ENCODE assay signal across 16 mouse cellular contexts in the genomic region with DNA sequence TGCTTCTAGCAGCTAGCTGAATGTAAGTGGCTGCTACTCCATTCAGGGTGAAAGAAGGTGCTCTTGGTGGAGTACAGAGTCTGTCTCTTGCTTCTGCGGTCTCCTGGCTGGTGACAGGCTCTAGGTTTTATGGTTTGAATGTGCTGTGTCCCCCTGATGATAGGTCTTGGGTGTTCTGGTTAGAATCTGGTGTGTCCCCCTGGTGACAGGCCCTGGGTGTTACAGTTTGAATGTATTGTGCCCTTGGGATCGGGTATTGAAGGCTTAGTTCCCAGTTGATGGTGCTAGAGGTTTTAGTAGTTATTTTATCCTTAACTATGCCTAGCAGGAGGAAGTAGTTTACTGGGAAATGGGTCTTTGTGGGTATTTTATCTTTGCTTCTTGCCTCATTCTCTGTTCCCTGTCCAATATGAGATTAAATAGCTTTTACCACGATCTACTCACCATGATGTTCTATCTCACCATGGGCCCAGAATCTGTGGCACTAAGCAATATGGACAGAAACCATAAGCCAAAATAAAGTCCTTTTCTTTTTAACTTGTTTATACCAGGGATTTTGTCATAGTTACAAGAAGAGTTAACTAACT. TPM values are rescaled to one million over a fixed set of nuclear protein-coding genes. Genes with fewer than 3 reads are reported as not detected.
DNase-seq lines count a peak whose midpoint lies in the region; ATAC-seq and TF ChIP-seq lines count a peak whose summit lies in the region.
"Had no signal": no experiment of that assay in that cellular context is flagged by ENCODE, and none has a peak within 500 bp of the region (broad histone marks: within the 10 kb centered on the region; RNA-seq: fewer than 3 reads in every experiment).

No protein-coding gene starts in this region.

- intact Hi-C loops in heart, adult 2 months (cut with DNase I): no loop called here

- H3K4me2 ChIP-seq in midbrain, postnatal 0 days (ENCODE audit: low read depth, low read length, poor library complexity, severe bottlenecking): no peak overlapping the region
- no peak overlapping the region for H3K4me2 ChIP-seq in midbrain, embryonic 16.5 days (ENCODE audit: low read length)
- no peak overlapping the region for H3K4me2 ChIP-seq in kidney, embryonic 15.5 days
- no peak overlapping the region for H3K4me2 ChIP-seq in forebrain, embryonic 13.5 days
- H3K4me2 ChIP-seq: limb, embryonic 15.5 days; neural tube, embryonic 13.5 days had no signal

- TF ChIP-seq CTCF in heart, adult 2 months (IDR thresholded peaks at IDR 0.05): peak; percentile 36
- TF ChIP-seq CTCF in midbrain, postnatal 0 days (IDR thresholded peaks at IDR 0.05): peak; percentile 13; the same call in 1 of the 2 replicates

- H3K36me3 ChIP-seq in heart, adult 2 months (ENCODE audit: control insufficient read depth, insufficient read depth, low read length): no peaks in the 10 kb centered on the region
- H3K36me3 ChIP-seq in midbrain, postnatal 0 days (ENCODE audit: insufficient read depth, low read length): no peaks in the 10 kb centered on the region
- no peaks in the 10 kb centered on the region for H3K36me3 ChIP-seq in midbrain, embryonic 16.5 days (ENCODE audit: control insufficient read depth, insufficient read depth, low read length)
- H3K36me3 ChIP-seq in kidney, embryonic 15.5 days: no peaks in the 10 kb centered on the region
- no peaks in the 10 kb centered on the region for H3K36me3 ChIP-seq in forebrain, embryonic 13.5 days (ENCODE audit: poor library complexity, severe bottlenecking)
- H3K36me3 ChIP-seq: limb, embryonic 15.5 days; midbrain, embryonic 10.5 days; neural tube, embryonic 13.5 days had no signal

- no peak overlapping the region for H3K27ac ChIP-seq in heart, adult 2 months
- no peak overlapping the region for H3K27ac ChIP-seq in midbrain, postnatal 0 days (ENCODE audit: low read depth, low read length)
- no peak overlapping the region for H3K27ac ChIP-seq in midbrain, embryonic 16.5 days (ENCODE audit: low read length)
- no peak overlapping the region for H3K27ac ChIP-seq in kidney, embryonic 15.5 days
- no peak overlapping the region for H3K27ac ChIP-seq in forebrain, embryonic 13.5 days
- H3K27ac ChIP-seq: limb, embryonic 15.5 days; midbrain, embryonic 10.5 days; neural tube, embryonic 13.5 days had no signal

- no peak for TF ChIP-seq EP300 in heart, adult 2 months (IDR thresholded peaks at IDR 0.05; ENCODE audit: insufficient read depth, low read depth, low read length)

- no peak overlapping the region for H3K4me3 ChIP-seq in heart, adult 2 months
- no peak overlapping the region for H3K4me3 ChIP-seq in midbrain, postnatal 0 days (ENCODE audit: low read depth, low read length)
- no peak overlapping the region for H3K4me3 ChIP-seq in midbrain, embryonic 16.5 days (ENCODE audit: low read depth, low read length)
- no peak overlapping the region for H3K4me3 ChIP-seq in kidney, embryonic 15.5 days (replicated peaks)
- H3K4me3 ChIP-seq in forebrain, embryonic 13.5 days: no peak overlapping the region
- H3K4me3 ChIP-seq: limb, embryonic 15.5 days; midbrain, embryonic 10.5 days; neural tube, embryonic 13.5 days had no signal

- no peaks in the 10 kb centered on the region for H3K27me3 ChIP-seq in heart, adult 2 months (ENCODE audit: control insufficient read depth, insufficient read depth, low read length)
- H3K27me3 ChIP-seq in midbrain, postnatal 0 days (ENCODE audit: insufficient read depth, low read length): no peaks in the 10 kb centered on the region
- no peaks in the 10 kb centered on the region for H3K27me3 ChIP-seq in midbrain, embryonic 16.5 days (ENCODE audit: control insufficient read depth, insufficient read depth, low read depth, low read length)
- no peaks in the 10 kb centered on the region for H3K27me3 ChIP-seq in kidney, embryonic 15.5 days
- no peaks in the 10 kb centered on the region for H3K27me3 ChIP-seq in forebrain, embryonic 13.5 days
- H3K27me3 ChIP-seq: limb, embryonic 15.5 days; neural tube, embryonic 13.5 days had no signal

- no peak for TF ChIP-seq POLR2A in heart, adult 2 months (IDR thresholded peaks at IDR 0.05; ENCODE audit: insufficient read depth, low read depth, low read length)

- H3K9ac ChIP-seq in heart, adult 2 months (ENCODE audit: low read depth, low read length): no peak overlapping the region
- no peak overlapping the region for H3K9ac ChIP-seq in midbrain, postnatal 0 days (replicated peaks; ENCODE audit: low read length, poor library complexity, severe bottlenecking)
- H3K9ac ChIP-seq in midbrain, embryonic 16.5 days (ENCODE audit: low read depth, low read length): no peak overlapping the region
- no peak overlapping the region for H3K9ac ChIP-seq in kidney, embryonic 15.5 days
- no peak overlapping the region for H3K9ac ChIP-seq in forebrain, embryonic 13.5 days
- H3K9ac ChIP-seq: limb, embryonic 15.5 days; neural tube, embryonic 13.5 days had no signal

- ATAC-seq in midbrain, postnatal 0 days (ENCODE audit: low FRiP score): no peak
- no peak for ATAC-seq in midbrain, embryonic 16.5 days
- ATAC-seq in granulocyte monocyte progenitor cell, adult 5-6 weeks (replicated peaks; ENCODE audit: poor library complexity, severe bottlenecking): peak; percentile 62
- no peak for ATAC-seq in activated CD4-positive, CD25-positive, alpha-beta regulatory T cell, adult 4 months
- ATAC-seq in kidney, embryonic 15.5 days (replicated peaks; ENCODE audit: low FRiP score): no peak
- ATAC-seq in forebrain, embryonic 13.5 days: no peak
- ATAC-seq: intestine, embryonic 16.5 days had no signal

- H3K4me1 ChIP-seq in heart, adult 2 months (ENCODE audit: control insufficient read depth, insufficient read depth, low read length): no peaks in the 10 kb centered on the region; the same call in 1 of the 2 replicates
- 0 out of 2 replicates have a peak, but pooled peaks cover 3% of the 10 kb centered on the region for H3K4me1 ChIP-seq in midbrain, postnatal 0 days (ENCODE audit: insufficient read depth, low read length)
- no peaks in the 10 kb centered on the region for H3K4me1 ChIP-seq in midbrain, embryonic 16.5 days (ENCODE audit: control insufficient read depth, insufficient read depth, low read length)
- 0 out of 2 replicates have a peak, but pooled peaks cover 6% of the 10 kb centered on the region for H3K4me1 ChIP-seq in kidney, embryonic 15.5 days
- H3K4me1 ChIP-seq in forebrain, embryonic 13.5 days: peaks cover 5% of the 10 kb centered on the region

- H3K9me3 ChIP-seq in midbrain, postnatal 0 days (ENCODE audit: low read length): no peaks in the 10 kb centered on the region
- no peaks in the 10 kb centered on the region for H3K9me3 ChIP-seq in midbrain, embryonic 16.5 days (replicated peaks; ENCODE audit: control insufficient read depth, low read length, poor library complexity, severe bottlenecking)
- no peaks in the 10 kb centered on the region for H3K9me3 ChIP-seq in kidney, embryonic 15.5 days (replicated peaks)
- H3K9me3 ChIP-seq in forebrain, embryonic 13.5 days (replicated peaks): no peaks in the 10 kb centered on the region
- H3K9me3 ChIP-seq: limb, embryonic 15.5 days; midbrain, embryonic 10.5 days; neural tube, embryonic 13.5 days had no signal

- 75% methylated on average over 3 of the region's 3 CpGs for WGBS in heart, adult 2 months
- 88% methylated on average over 3 of the region's 3 CpGs for WGBS in midbrain, postnatal 0 days
- WGBS in midbrain, embryonic 16.5 days: 78% methylated on average over 3 of the region's 3 CpGs
- 71% methylated on average over 3 of the region's 3 CpGs for WGBS in kidney, embryonic 15.5 days
- WGBS in forebrain, embryonic 13.5 days: 77% methylated on average over 3 of the region's 3 CpGs

- H3K79me2 ChIP-seq in heart, adult 2 months (replicated peaks; ENCODE audit: control insufficient read depth, insufficient read depth, low read length): no peaks in the 10 kb centered on the region

- DNase-seq in heart, adult 2 months: no peak
- DNase-seq in heart, adult 11 months: no peak
- DNase-seq in midbrain, postnatal 0 days (ENCODE audit: low spot score): no peak
- DNase-seq: adrenal gland, postnatal 25 days; cerebellum, adult 9-10 months had no signal

RNA-seq across cellular contexts. Expression of a gene that starts 30.6 kb away (rescaled TPM):
- 10 to 100 TPM; 21.9 to 24.5 TPM for total RNA-seq in heart, adult 2 months (2021)
- 9.7 and 17.7 TPM in 2 replicates for polyA plus RNA-seq in heart, adult 2 months (2012; rRNA removed)
- total RNA-seq in midbrain, postnatal 0 days (2014; rRNA removed): 29.5 and 36.6 TPM in 2 replicates
- 42.5 and 44.2 TPM in 2 replicates for polyA plus RNA-seq in midbrain, postnatal 0 days (2015; fragmentation: Nextera tagmentation; extraction: Ambion mirVana)
- polyA plus RNA-seq in midbrain, embryonic 16.5 days (2015; fragmentation: Nextera tagmentation; extraction: Ambion mirVana): 63.9 and 68.0 TPM in 2 replicates
- total RNA-seq in granulocyte monocyte progenitor cell, adult 5-6 weeks (2014; fragmentation: Nextera tagmentation): 23.8 and 24.3 TPM in 2 replicates
- total RNA-seq in granulocyte monocyte progenitor cell, adult 5-6 weeks (2017): 37.7 and 48.3 TPM in 2 replicates
- polyA plus RNA-seq in activated CD4-positive, CD25-positive, alpha-beta regulatory T cell, adult 4 months (2017; shearing (Covaris generic)): 10 to 100 TPM; 51.3 to 60.7 TPM
- polyA plus RNA-seq in kidney, embryonic 15.5 days (2015; fragmentation: Nextera tagmentation; extraction: Ambion mirVana): 70.3 and 77.3 TPM in 2 replicates
- polyA plus RNA-seq in forebrain, embryonic 13.5 days (2015; fragmentation: Nextera tagmentation; extraction: Ambion mirVana): 48.4 and 50.9 TPM in 2 replicates

RNA-seq across cellular contexts. Expression of a gene that starts 41.2 kb away (rescaled TPM):
- total RNA-seq in heart, adult 2 months (2021): not detected
- polyA plus RNA-seq in heart, adult 2 months (2012; rRNA removed): 1.4 TPM in 1 of 2 replicates, not detected in the other
- total RNA-seq in midbrain, postnatal 0 days (2014; rRNA removed): not detected in 2 replicates
- not detected in 2 replicates for polyA plus RNA-seq in midbrain, postnatal 0 days (2015; fragmentation: Nextera tagmentation; extraction: Ambion mirVana)
- polyA plus RNA-seq in midbrain, embryonic 16.5 days (2015; fragmentation: Nextera tagmentation; extraction: Ambion mirVana): not detected in 2 replicates
- not detected in 2 replicates for total RNA-seq in granulocyte monocyte progenitor cell, adult 5-6 weeks (2014; fragmentation: Nextera tagmentation)
- not detected in 2 replicates for total RNA-seq in granulocyte monocyte progenitor cell, adult 5-6 weeks (2017)
- not detected for polyA plus RNA-seq in activated CD4-positive, CD25-positive, alpha-beta regulatory T cell, adult 4 months (2017; shearing (Covaris generic))
- polyA plus RNA-seq in kidney, embryonic 15.5 days (2015; fragmentation: Nextera tagmentation; extraction: Ambion mirVana): not detected in 2 replicates
- not detected in 2 replicates for polyA plus RNA-seq in forebrain, embryonic 13.5 days (2015; fragmentation: Nextera tagmentation; extraction: Ambion mirVana)
- total RNA-seq: adrenal gland, postnatal 25 days; gastrocnemius, adult 8-10 months; layer of hippocampus, postnatal 10 days had no signal
- polyA plus RNA-seq: intestine, embryonic 16.5 days; midbrain, embryonic 10.5 days; neural tube, embryonic 13.5 days had no signal
